Mouse (Mus musculus) bone marrow macrophage, adult 2 months (primary cell): ENCODE data around the gene Epha5.

Experiments used
- CTCF ChIP-seq: IDR thresholded peaks from 2 replicates; pipeline ENCODE4 v1.5.1; 2012; ENCODE audit warnings: low read depth, mild to moderate bottlenecking, low read length, moderate library complexity
- POLR2A ChIP-seq: IDR thresholded peaks from 2 replicates; pipeline ENCODE4 v1.6.1; 2012; ENCODE audit warnings: mild to moderate bottlenecking, low read depth, low read length, borderline replicate concordance

GRCm38 (mm10) chr5:84415961-84416821 is 991 bp downstream of the Epha5 start:
- no peak for TF ChIP-seq POLR2A
- TF ChIP-seq CTCF = no peak
